ENCODE assay signal across 17 mouse cellular contexts in the genomic region with DNA sequence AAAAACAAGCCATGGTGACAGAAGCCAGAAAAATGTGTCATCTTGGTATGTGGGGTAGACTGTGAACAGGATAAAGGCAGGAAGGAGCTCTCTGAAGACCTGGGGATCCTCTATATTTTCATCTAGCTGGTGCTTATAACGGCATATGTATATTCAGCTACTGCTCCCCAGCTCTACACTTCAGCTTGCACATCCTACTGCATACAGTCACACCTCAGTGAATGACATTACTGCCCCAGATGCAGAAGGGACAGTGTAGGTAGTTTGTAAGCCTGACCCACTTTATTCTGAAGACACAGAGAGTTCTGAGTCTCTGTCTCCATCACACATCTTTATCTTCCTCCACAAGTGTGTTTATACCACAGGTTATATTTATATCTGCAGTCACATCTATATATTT.
DNase-seq lines count a peak whose midpoint lies in the region.
"Had no signal": no experiment of that assay in that cellular context is flagged by ENCODE, and none has a peak within 500 bp of the region (broad histone marks: within the 10 kb centered on the region; RNA-seq: fewer than 3 reads in every experiment).

No protein-coding gene starts in this region.

- peak; percentile 56 for DNase-seq in right cerebral cortex, adult 18-20 months
- DNase-seq in right cerebral cortex, postnatal 4 days = no peak
- DNase-seq in frontal cortex, adult 2 months (ENCODE audit: extremely low spot score in 1 of 2, low spot score in 1 of 2) = peak; percentile 53 to 67
- peak; percentile 16 to 72 for DNase-seq in left cerebral cortex, postnatal 14 days (ENCODE audit: low spot score in 2 of 2)
- no peak for DNase-seq in spleen, postnatal 14 days (ENCODE audit: low spot score in 2 of 2)
- DNase-seq in heart, postnatal 14 days = no peak
- DNase-seq in heart, adult 8-10 months (ENCODE audit: low spot score) = no peak
- DNase-seq: adrenal gland, adult 2 months; adrenal gland, postnatal 36 days; cerebellum, adult 8-10 months; cerebellum, postnatal 25 days; kidney, adult 2 months; kidney, postnatal 4 days; layer of hippocampus, postnatal 36 days; retina, postnatal 1 day; spleen, adult 18-20 months; thymus, postnatal 4 days had no signal

- intact Hi-C loops in left cerebral cortex, postnatal 14 days (cut with DNase I) = loop anchor here (2.0 to 5.0 kb wide), 2 partner anchors 240 to 421 kb away; no protein-coding TSS in a partner anchor
- intact Hi-C loops in heart, postnatal 14 days (cut with DNase I) = no loop called here

Comparison
In these comparisons a context has a peak if more than half of its experiments do, and no peak if none do; other contexts are left out.
1. DNase-seq: peak in right cerebral cortex, adult 18-20 months (single experiment), frontal cortex, adult 2 months (2 of 2) and left cerebral cortex, postnatal 14 days (2 of 2); none in right cerebral cortex, postnatal 4 days (single experiment), spleen, postnatal 14 days (0 of 2), heart, postnatal 14 days (0 of 2) and heart, adult 8-10 months (single experiment).